Mouse (Mus musculus): ENCODE measurements around the gene Rpl23. TPM values are rescaled to one million over a fixed set of nuclear protein-coding genes. Genes with fewer than 3 reads are reported as not detected.

Rpl23 gene
- 299 and 310 TPM in 2 replicates for polyA plus RNA-seq (2015; fragmentation: Nextera tagmentation; extraction: Ambion mirVana)

- peaks cover 18% of the 10 kb centered on the region for H3K4me1 ChIP-seq (ENCODE audit: control insufficient read depth, insufficient read depth, low read length)
- peak within 1 kb of the TSS; percentile 94 for H3K4me3 ChIP-seq (ENCODE audit: low read length)
- H3K9me3 ChIP-seq (replicated peaks; ENCODE audit: control insufficient read depth, low read length), result no peaks in the 10 kb centered on the region; the same call in 1 of the 2 replicates
- ATAC-seq (replicated peaks; ENCODE audit: extremely low read depth, insufficient read depth, low FRiP score), result peak; percentile 94
- H3K9ac ChIP-seq (ENCODE audit: low read length), result peak within 1 kb of the TSS; percentile 97
- WGBS, result under 1% methylated on average over 67 of the region's 67 CpGs
- H3K36me3 ChIP-seq (ENCODE audit: control insufficient read depth, insufficient read depth), result peaks cover 36% of the 10 kb centered on the region
- peak within 1 kb of the TSS; percentile 80 for H3K27ac ChIP-seq (ENCODE audit: low read length)
- no peaks in the 10 kb centered on the region for H3K27me3 ChIP-seq (ENCODE audit: control insufficient read depth, insufficient read depth, low read length)
- H3K4me2 ChIP-seq (ENCODE audit: low read depth, low read length), result peak within 1 kb of the TSS; percentile 86
Measured at GRCm38 (mm10) chr11:97781832-97782563, at the start of gene Rpl23. Gene Rpl23 (minus strand): TSS chr11:97782437.

GRCm38 (mm10) chr11:97832001-97832400 lies 49.8 kb upstream of the Rpl23 start:
- Histone ChIP-seq H3K9me3 (replicated peaks; ENCODE audit: control insufficient read depth, low read length) (no peaks in the 10 kb centered on the region), H3K27me3 (ENCODE audit: control insufficient read depth, insufficient read depth, low read length) (no peaks in the 10 kb centered on the region), H3K36me3 (ENCODE audit: control insufficient read depth, insufficient read depth) (peaks cover 31% of the 10 kb centered on the region), H3K4me3 (ENCODE audit: low read length) (no peak overlapping the region), H3K4me2 (ENCODE audit: low read depth, low read length) (no peak overlapping the region), H3K9ac (ENCODE audit: low read length) (no peak overlapping the region), H3K4me1 (ENCODE audit: control insufficient read depth, insufficient read depth, low read length) (peaks cover 7% of the 10 kb centered on the region), H3K27ac (ENCODE audit: low read length) (no peak overlapping the region)
- WGBS, result 82% methylated on average over 11 of the region's 11 CpGs
- no peak for ATAC-seq (replicated peaks; ENCODE audit: extremely low read depth, insufficient read depth, low FRiP score)

GRCm38 (mm10) chr11:97830501-97830900 lies 48.3 kb upstream of the Rpl23 start:
- H3K27me3 ChIP-seq (ENCODE audit: control insufficient read depth, insufficient read depth, low read length), result no peaks in the 10 kb centered on the region
- H3K9ac ChIP-seq (ENCODE audit: low read length), result no peak overlapping the region
- 81% methylated on average over 6 of the region's 6 CpGs for WGBS
- no peak overlapping the region for H3K4me3 ChIP-seq (ENCODE audit: low read length)
- H3K4me1 ChIP-seq (ENCODE audit: control insufficient read depth, insufficient read depth, low read length), result peaks cover 3% of the 10 kb centered on the region
- no peaks in the 10 kb centered on the region for H3K9me3 ChIP-seq (replicated peaks; ENCODE audit: control insufficient read depth, low read length)
- no peak for ATAC-seq (replicated peaks; ENCODE audit: extremely low read depth, insufficient read depth, low FRiP score)
- no peak overlapping the region for H3K4me2 ChIP-seq (ENCODE audit: low read depth, low read length)
- H3K36me3 ChIP-seq (ENCODE audit: control insufficient read depth, insufficient read depth), result peaks cover 34% of the 10 kb centered on the region
- H3K27ac ChIP-seq (ENCODE audit: low read length), result no peak overlapping the region

GRCm38 (mm10) chr11:97829913-97830476 lies 47.8 kb upstream of the Rpl23 start:
- WGBS, result 78% methylated on average over 12 of the region's 12 CpGs
- peaks cover 36% of the 10 kb centered on the region for H3K36me3 ChIP-seq (ENCODE audit: control insufficient read depth, insufficient read depth)
- H3K9me3 ChIP-seq (replicated peaks; ENCODE audit: control insufficient read depth, low read length), result no peaks in the 10 kb centered on the region
- H3K4me1 ChIP-seq (ENCODE audit: control insufficient read depth, insufficient read depth, low read length), result peaks cover 6% of the 10 kb centered on the region
- no peaks in the 10 kb centered on the region for H3K27me3 ChIP-seq (ENCODE audit: control insufficient read depth, insufficient read depth, low read length)
- no peak for ATAC-seq (replicated peaks; ENCODE audit: extremely low read depth, insufficient read depth, low FRiP score)
- H3K4me2 ChIP-seq (ENCODE audit: low read depth, low read length), result no peak overlapping the region
- H3K27ac ChIP-seq (ENCODE audit: low read length), result no peak overlapping the region
- H3K9ac ChIP-seq (ENCODE audit: low read length), result no peak overlapping the region
- no peak overlapping the region for H3K4me3 ChIP-seq (ENCODE audit: low read length)

- Histone ChIP-seq H3K9me3 (replicated peaks; ENCODE audit: control insufficient read depth, low read length) (no peaks in the 10 kb centered on the region), H3K36me3 (ENCODE audit: control insufficient read depth, insufficient read depth) (peaks cover 32% of the 10 kb centered on the region), H3K4me1 (ENCODE audit: control insufficient read depth, insufficient read depth, low read length) (peaks cover 10% of the 10 kb centered on the region), H3K4me2 (ENCODE audit: low read depth, low read length) (no peak overlapping the region), H3K4me3 (ENCODE audit: low read length) (no peak overlapping the region), H3K27ac (ENCODE audit: low read length) (no peak overlapping the region), H3K27me3 (ENCODE audit: control insufficient read depth, insufficient read depth, low read length) (no peaks in the 10 kb centered on the region), H3K9ac (ENCODE audit: low read length) (no peak overlapping the region)
- WGBS, result 76% methylated on average over 7 of the region's 7 CpGs
- ATAC-seq (replicated peaks; ENCODE audit: extremely low read depth, insufficient read depth, low FRiP score), result no peak
Measured at GRCm38 (mm10) chr11:97829365-97829764, 47.1 kb upstream of the Rpl23 start.

GRCm38 (mm10) chr11:97827654-97828053 lies 45.4 kb upstream of the Rpl23 start:
- Histone ChIP-seq H3K27me3 (ENCODE audit: control insufficient read depth, insufficient read depth, low read length) (no peaks in the 10 kb centered on the region), H3K27ac (ENCODE audit: low read length) (no peak overlapping the region), H3K36me3 (ENCODE audit: control insufficient read depth, insufficient read depth) (peaks cover 30% of the 10 kb centered on the region), H3K4me2 (ENCODE audit: low read depth, low read length) (no peak overlapping the region), H3K4me3 (ENCODE audit: low read length) (no peak overlapping the region), H3K9ac (ENCODE audit: low read length) (no peak overlapping the region), H3K9me3 (replicated peaks; ENCODE audit: control insufficient read depth, low read length) (no peaks in the 10 kb centered on the region), H3K4me1 (ENCODE audit: control insufficient read depth, insufficient read depth, low read length) (peaks cover 10% of the 10 kb centered on the region)
- WGBS, result 60% methylated on average over 6 of the region's 6 CpGs
- ATAC-seq (replicated peaks; ENCODE audit: extremely low read depth, insufficient read depth, low FRiP score), result no peak

- Histone ChIP-seq H3K4me3 (ENCODE audit: low read length) (no peak overlapping the region), H3K9me3 (replicated peaks; ENCODE audit: control insufficient read depth, low read length) (no peaks in the 10 kb centered on the region), H3K4me2 (ENCODE audit: low read depth, low read length) (no peak overlapping the region), H3K27ac (ENCODE audit: low read length) (no peak overlapping the region), H3K36me3 (ENCODE audit: control insufficient read depth, insufficient read depth) (peaks cover 27% of the 10 kb centered on the region), H3K27me3 (ENCODE audit: control insufficient read depth, insufficient read depth, low read length) (no peaks in the 10 kb centered on the region), H3K4me1 (ENCODE audit: control insufficient read depth, insufficient read depth, low read length) (peaks cover 14% of the 10 kb centered on the region), H3K9ac (ENCODE audit: low read length) (no peak overlapping the region)
- ATAC-seq (replicated peaks; ENCODE audit: extremely low read depth, insufficient read depth, low FRiP score), result no peak
- WGBS, result 67% methylated on average over 7 of the region's 7 CpGs
Measured at GRCm38 (mm10) chr11:97826414-97826813, 44.2 kb upstream of the Rpl23 start.

- 81% methylated on average over 9 of the region's 9 CpGs for WGBS
- no peak overlapping the region for H3K4me3 ChIP-seq (ENCODE audit: low read length)
- H3K27ac ChIP-seq (ENCODE audit: low read length), result no peak overlapping the region
Measured at GRCm38 (mm10) chr11:97825971-97826370, 43.7 kb upstream of the Rpl23 start.

GRCm38 (mm10) chr11:97825295-97825694 lies 43.1 kb upstream of the Rpl23 start:
- no peaks in the 10 kb centered on the region for H3K9me3 ChIP-seq (replicated peaks; ENCODE audit: control insufficient read depth, low read length)
- no peak overlapping the region for H3K9ac ChIP-seq (ENCODE audit: low read length)
- 0 out of 2 replicates have a peak overlapping the region, but pooled peaks have one; percentile 39 for H3K27ac ChIP-seq (ENCODE audit: low read length)
- H3K4me2 ChIP-seq (ENCODE audit: low read depth, low read length), result no peak overlapping the region
- no peak overlapping the region for H3K4me3 ChIP-seq (ENCODE audit: low read length)
- no peaks in the 10 kb centered on the region for H3K27me3 ChIP-seq (ENCODE audit: control insufficient read depth, insufficient read depth, low read length)
- H3K36me3 ChIP-seq (ENCODE audit: control insufficient read depth, insufficient read depth), result peaks cover 27% of the 10 kb centered on the region
- WGBS, result 76% methylated on average over 10 of the region's 10 CpGs
- ATAC-seq (replicated peaks; ENCODE audit: extremely low read depth, insufficient read depth, low FRiP score), result no peak
- peaks cover 25% of the 10 kb centered on the region for H3K4me1 ChIP-seq (ENCODE audit: control insufficient read depth, insufficient read depth, low read length)

More at GRCm38 (mm10) chr11:97825971-97826370, 43.7 kb upstream of the Rpl23 start:
- H3K36me3 ChIP-seq (ENCODE audit: control insufficient read depth, insufficient read depth), result peaks cover 27% of the 10 kb centered on the region
- no peaks in the 10 kb centered on the region for H3K27me3 ChIP-seq (ENCODE audit: control insufficient read depth, insufficient read depth, low read length)
- ATAC-seq (replicated peaks; ENCODE audit: extremely low read depth, insufficient read depth, low FRiP score), result no peak
- H3K9ac ChIP-seq (ENCODE audit: low read length), result no peak overlapping the region
- no peak overlapping the region for H3K4me2 ChIP-seq (ENCODE audit: low read depth, low read length)
- H3K9me3 ChIP-seq (replicated peaks; ENCODE audit: control insufficient read depth, low read length), result no peaks in the 10 kb centered on the region
- peaks cover 18% of the 10 kb centered on the region for H3K4me1 ChIP-seq (ENCODE audit: control insufficient read depth, insufficient read depth, low read length)
